Mouse (Mus musculus) liver, postnatal 0 days (tissue): ENCODE data around the gene Donson.

Experiments used
- CTCF ChIP-seq: sonication (generic); IDR thresholded peaks from 2 replicates; pipeline ENCODE4 v1.5.1; 2016; ENCODE audit warnings: antibody characterized with exemption, low read depth
- EP300 ChIP-seq: IDR thresholded peaks from 2 replicates; pipeline ENCODE4 v1.6.1; 2016; ENCODE audit warnings: antibody characterized with exemption, low read depth, mild to moderate bottlenecking

DNA sequence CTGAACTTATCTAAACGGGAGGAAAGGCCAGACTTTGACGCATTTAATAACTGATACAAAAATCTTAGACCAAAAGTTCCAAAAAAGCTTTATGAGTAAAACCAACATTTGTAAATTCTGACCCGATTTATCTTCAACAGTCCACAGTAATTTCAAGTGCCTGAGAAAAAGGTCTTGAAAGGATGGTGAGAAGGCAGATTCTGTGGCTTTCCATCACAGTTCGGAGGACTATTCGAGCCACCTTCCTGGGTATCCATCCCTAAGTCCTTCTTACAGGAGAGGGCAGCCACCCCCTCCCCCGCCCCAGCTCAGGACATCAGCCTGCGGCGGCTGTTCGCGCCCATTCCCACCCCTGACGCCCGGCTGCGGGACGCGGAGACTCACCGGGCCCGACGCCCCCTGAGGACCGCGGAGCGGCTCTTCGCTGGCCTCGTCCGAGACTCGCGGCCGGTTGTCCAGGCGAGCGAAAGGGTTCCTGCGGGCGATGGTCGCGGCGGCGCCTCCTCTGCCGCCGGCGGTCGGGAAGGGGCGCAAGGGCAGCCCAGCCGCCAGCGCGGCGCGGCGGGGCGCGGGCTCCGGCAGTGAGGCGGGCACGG, 449 bp downstream of the Donson start:
- TF ChIP-seq CTCF = no peak
- TF ChIP-seq EP300 = no peak
